Mouse (Mus musculus) erythroblast, embryonic 14.5 days (primary cell): ENCODE measurements around the gene Gm20671.
"Not testable (repeated sequence)": the region's sequence is repeated elsewhere in the genome, so short reads cannot be mapped to it uniquely, and the experiment has no call there.

ENCODE experiments used
- GATA1 ChIP-seq: IDR thresholded peaks from 2 replicates; pipeline ENCODE4 v1.6.1; 2012; ENCODE audit warnings: low read length, inconsistent platforms, mixed read lengths
- TAL1 ChIP-seq: IDR thresholded peaks from 3 replicates; pipeline ENCODE4 v1.6.1; 2012; ENCODE audit warnings: low read length, inconsistent platforms, mixed read lengths

DNA sequence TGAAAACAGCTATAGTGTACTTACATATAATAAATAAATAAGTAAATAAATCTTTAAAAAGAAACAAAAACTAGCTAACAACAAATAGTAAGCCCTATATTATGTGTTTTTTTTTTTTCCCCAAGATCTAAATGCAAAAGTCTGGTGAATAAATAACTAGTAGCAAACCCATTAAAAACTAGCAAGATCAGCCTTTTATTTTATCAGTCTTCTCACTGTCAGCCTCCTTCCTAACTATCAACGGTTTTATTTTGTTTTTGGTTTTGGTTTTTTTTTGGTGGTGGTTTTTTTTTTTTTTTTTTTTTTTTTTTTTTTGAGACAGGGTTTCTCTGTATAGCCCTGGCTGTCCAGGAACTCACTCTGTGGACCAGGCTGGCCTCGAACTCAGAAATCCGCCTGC is 22.7 kb upstream of the Gm20671 start:
- not testable (repeated sequence) for TF ChIP-seq GATA1, TAL1
